Mouse (Mus musculus): Measurements from ENCODE around the gene Dlgap1. TPM values are rescaled to one million over a fixed set of nuclear protein-coding genes. Genes with fewer than 3 reads are reported as not detected.

Dlgap1 gene
- polyA plus RNA-seq, 1 experiment from 2014 or later, result 2.9 TPM

- Histone ChIP-seq H3K9me3 (ENCODE audit: control insufficient read depth, low read length) (no peaks in the 10 kb centered on the region), H3K36me3 (ENCODE audit: control insufficient read depth, insufficient read depth, low read length) (no peaks in the 10 kb centered on the region), H3K27me3 (replicated peaks; ENCODE audit: control insufficient read depth, insufficient read depth, low read length) (no peaks in the 10 kb centered on the region), H3K9ac (ENCODE audit: low read length) (no peak overlapping the region), H3K4me3 (ENCODE audit: low read depth, low read length) (no peak overlapping the region), H3K4me1 (replicated peaks; ENCODE audit: control insufficient read depth, insufficient read depth, low read length) (peaks cover 5% of the 10 kb centered on the region; the same call in 1 of the 2 replicates), H3K4me2 (ENCODE audit: low read length) (no peak overlapping the region), H3K27ac (ENCODE audit: low read depth) (no peak overlapping the region)
- DNase-seq (ENCODE audit: low spot score), result no peak
- no peak for ATAC-seq (replicated peaks; ENCODE audit: low FRiP score, low TSS enrichment, low read depth)
- 40% methylated on average over 5 of the region's 5 CpGs for WGBS
These were observed 740.7 kb downstream of the Dlgap1 start for GRCm38 (mm10) chr17:70709545-70709944.

- Histone ChIP-seq H3K4me1 (replicated peaks; ENCODE audit: control insufficient read depth, insufficient read depth, low read length) (no peaks in the 10 kb centered on the region; the same call in 1 of the 2 replicates), H3K9me3 (ENCODE audit: control insufficient read depth, low read length) (no peaks in the 10 kb centered on the region), H3K4me3 (ENCODE audit: low read depth, low read length) (no peak overlapping the region), H3K9ac (ENCODE audit: low read length) (no peak overlapping the region), H3K36me3 (ENCODE audit: control insufficient read depth, insufficient read depth, low read length) (no peaks in the 10 kb centered on the region), H3K27me3 (replicated peaks; ENCODE audit: control insufficient read depth, insufficient read depth, low read length) (no peaks in the 10 kb centered on the region), H3K27ac (ENCODE audit: low read depth) (no peak overlapping the region), H3K4me2 (ENCODE audit: low read length) (no peak overlapping the region)
- DNase-seq (ENCODE audit: low spot score) (no peak), ATAC-seq (replicated peaks; ENCODE audit: low FRiP score, low TSS enrichment, low read depth) (no peak)
- 58% methylated on average over 10 of the region's 10 CpGs for WGBS
These were observed 744.6 kb downstream of the Dlgap1 start for GRCm38 (mm10) chr17:70713470-70713869.

GRCm38 (mm10) chr17:70719684-70720324 lies 750.9 kb downstream of the Dlgap1 start:
- ATAC-seq (replicated peaks; ENCODE audit: low FRiP score, low TSS enrichment, low read depth), result peak; percentile 32; the same call in 1 of the 2 replicates

GRCm38 (mm10) chr17:70720766-70721165 lies 751.9 kb downstream of the Dlgap1 start:
- no peak for DNase-seq (ENCODE audit: low spot score)
- H3K27me3 ChIP-seq (replicated peaks; ENCODE audit: control insufficient read depth, insufficient read depth, low read length), result no peaks in the 10 kb centered on the region
- no peak overlapping the region for H3K4me2 ChIP-seq (ENCODE audit: low read length)
- no peaks in the 10 kb centered on the region for H3K9me3 ChIP-seq (ENCODE audit: control insufficient read depth, low read length)
- no peak overlapping the region for H3K9ac ChIP-seq (ENCODE audit: low read length)
- no peak overlapping the region for H3K27ac ChIP-seq (ENCODE audit: low read depth)
- H3K4me1 ChIP-seq (replicated peaks; ENCODE audit: control insufficient read depth, insufficient read depth, low read length), result no peaks in the 10 kb centered on the region
- peak; percentile 50; the same call in 1 of the 2 replicates for ATAC-seq (replicated peaks; ENCODE audit: low FRiP score, low TSS enrichment, low read depth)
- 28% methylated on average over 8 of the region's 8 CpGs for WGBS
- H3K4me3 ChIP-seq (ENCODE audit: low read depth, low read length), result no peak overlapping the region
- H3K36me3 ChIP-seq (ENCODE audit: control insufficient read depth, insufficient read depth, low read length), result no peaks in the 10 kb centered on the region

More at GRCm38 (mm10) chr17:70719684-70720324, 750.9 kb downstream of the Dlgap1 start:
- DNase-seq (ENCODE audit: low spot score), result peak; percentile 50
- Histone ChIP-seq H3K9ac (ENCODE audit: low read length) (no peak overlapping the region), H3K9me3 (ENCODE audit: control insufficient read depth, low read length) (no peaks in the 10 kb centered on the region), H3K4me3 (ENCODE audit: low read depth, low read length) (no peak overlapping the region), H3K4me2 (ENCODE audit: low read length) (no peak overlapping the region), H3K4me1 (replicated peaks; ENCODE audit: control insufficient read depth, insufficient read depth, low read length) (no peaks in the 10 kb centered on the region), H3K36me3 (ENCODE audit: control insufficient read depth, insufficient read depth, low read length) (no peaks in the 10 kb centered on the region), H3K27me3 (replicated peaks; ENCODE audit: control insufficient read depth, insufficient read depth, low read length) (no peaks in the 10 kb centered on the region), H3K27ac (ENCODE audit: low read depth) (no peak overlapping the region)
- WGBS, result 76% methylated on average over 11 of the region's 11 CpGs

GRCm38 (mm10) chr17:70722146-70722545 lies 753.3 kb downstream of the Dlgap1 start:
- H3K9ac ChIP-seq (ENCODE audit: low read length), result no peak overlapping the region
- no peaks in the 10 kb centered on the region for H3K4me1 ChIP-seq (replicated peaks; ENCODE audit: control insufficient read depth, insufficient read depth, low read length)
- no peak overlapping the region for H3K27ac ChIP-seq (ENCODE audit: low read depth)
- no peak overlapping the region for H3K4me2 ChIP-seq (ENCODE audit: low read length)
- H3K9me3 ChIP-seq (ENCODE audit: control insufficient read depth, low read length), result no peaks in the 10 kb centered on the region
- no peaks in the 10 kb centered on the region for H3K36me3 ChIP-seq (ENCODE audit: control insufficient read depth, insufficient read depth, low read length)
- ATAC-seq (replicated peaks; ENCODE audit: low FRiP score, low TSS enrichment, low read depth) (no peak), DNase-seq (ENCODE audit: low spot score) (no peak)
- WGBS, result 78% methylated on average over 3 of the region's 3 CpGs
- H3K27me3 ChIP-seq (replicated peaks; ENCODE audit: control insufficient read depth, insufficient read depth, low read length), result no peaks in the 10 kb centered on the region
- H3K4me3 ChIP-seq (ENCODE audit: low read depth, low read length), result no peak overlapping the region

- Histone ChIP-seq H3K27ac (ENCODE audit: low read depth) (no peak overlapping the region), H3K36me3 (ENCODE audit: control insufficient read depth, insufficient read depth, low read length) (no peaks in the 10 kb centered on the region), H3K9ac (ENCODE audit: low read length) (no peak overlapping the region), H3K9me3 (ENCODE audit: control insufficient read depth, low read length) (no peaks in the 10 kb centered on the region), H3K4me1 (replicated peaks; ENCODE audit: control insufficient read depth, insufficient read depth, low read length) (peaks cover 4% of the 10 kb centered on the region; the same call in 1 of the 2 replicates), H3K4me3 (ENCODE audit: low read depth, low read length) (no peak overlapping the region), H3K4me2 (ENCODE audit: low read length) (no peak overlapping the region), H3K27me3 (replicated peaks; ENCODE audit: control insufficient read depth, insufficient read depth, low read length) (no peaks in the 10 kb centered on the region)
- ATAC-seq (replicated peaks; ENCODE audit: low FRiP score, low TSS enrichment, low read depth) (0 out of 2 replicates have a peak, but pooled peaks have one; percentile 40), DNase-seq (ENCODE audit: low spot score) (peak; percentile 50)
- 66% methylated on average over 5 of the region's 5 CpGs for WGBS
These were observed 759.9 kb downstream of the Dlgap1 start for GRCm38 (mm10) chr17:70728719-70729281.

GRCm38 (mm10) chr17:70734728-70735127 lies 765.9 kb downstream of the Dlgap1 start:
- ATAC-seq (replicated peaks; ENCODE audit: low FRiP score, low TSS enrichment, low read depth) (no peak), DNase-seq (ENCODE audit: low spot score) (no peak)
- Histone ChIP-seq H3K4me1 (replicated peaks; ENCODE audit: control insufficient read depth, insufficient read depth, low read length) (peaks cover 15% of the 10 kb centered on the region), H3K4me2 (ENCODE audit: low read length) (no peak overlapping the region), H3K27me3 (replicated peaks; ENCODE audit: control insufficient read depth, insufficient read depth, low read length) (no peaks in the 10 kb centered on the region), H3K36me3 (ENCODE audit: control insufficient read depth, insufficient read depth, low read length) (no peaks in the 10 kb centered on the region), H3K9ac (ENCODE audit: low read length) (no peak overlapping the region), H3K4me3 (ENCODE audit: low read depth, low read length) (no peak overlapping the region), H3K9me3 (ENCODE audit: control insufficient read depth, low read length) (no peaks in the 10 kb centered on the region), H3K27ac (ENCODE audit: low read depth) (no peak overlapping the region)
- 86% methylated on average over 3 of the region's 3 CpGs for WGBS

- 83% methylated on average over 3 of the region's 3 CpGs for WGBS
- DNase-seq (ENCODE audit: low spot score) (no peak), ATAC-seq (replicated peaks; ENCODE audit: low FRiP score, low TSS enrichment, low read depth) (no peak)
- Histone ChIP-seq H3K9me3 (ENCODE audit: control insufficient read depth, low read length) (no peaks in the 10 kb centered on the region), H3K9ac (ENCODE audit: low read length) (no peak overlapping the region), H3K4me2 (ENCODE audit: low read length) (no peak overlapping the region), H3K4me1 (replicated peaks; ENCODE audit: control insufficient read depth, insufficient read depth, low read length) (peaks cover 15% of the 10 kb centered on the region), H3K27ac (ENCODE audit: low read depth) (no peak overlapping the region), H3K4me3 (ENCODE audit: low read depth, low read length) (no peak overlapping the region), H3K36me3 (ENCODE audit: control insufficient read depth, insufficient read depth, low read length) (no peaks in the 10 kb centered on the region), H3K27me3 (replicated peaks; ENCODE audit: control insufficient read depth, insufficient read depth, low read length) (no peaks in the 10 kb centered on the region)
These were observed 766.5 kb downstream of the Dlgap1 start for GRCm38 (mm10) chr17:70735396-70735795.
